In genomic region chr16:22439499-22440177, GRCm38 (mm10) we compare ENCODE assay signal across 8 mouse cellular contexts. TPM values are rescaled to one million over a fixed set of nuclear protein-coding genes. Genes with fewer than 3 reads are reported as not detected.
A peak's percentile ranks its signal among the peaks of the same experiment; 100 is the strongest.
DNase-seq lines count a peak whose midpoint lies in the region; ATAC-seq lines count a peak whose summit lies in the region.

Etv5 (minus strand) TSS chr16:22439719.

- ATAC-seq in megakaryocyte progenitor cell, adult 5-6 weeks (replicated peaks; ENCODE audit: poor library complexity): peak; percentile 91

- peak; percentile 99 for DNase-seq in adipocyte (ENCODE audit: low spot score)
- DNase-seq in embryo, embryonic 10 days (ENCODE audit: low spot score): peak; percentile 99
- peak; percentile 99 for DNase-seq in gastrocnemius, postnatal 10 days
- DNase-seq in induced T-regulatory cell, adult 2 months (ENCODE audit: low read depth): peak; percentile 98
- peak; percentile 100 for DNase-seq in left cerebral cortex, adult 9 months (ENCODE audit: low spot score in 2 of 2)
- peak; percentile 99 for DNase-seq in right cerebral cortex, postnatal 14 days
- peak; percentile 95 to 99 for DNase-seq in urinary bladder, postnatal 36 days (ENCODE audit: low spot score in 2 of 2)

RNA-seq across cellular contexts. Expression of gene Etv5, which starts in this region (rescaled TPM):
- 10 to 100 TPM; 22.2 to 23.6 TPM for total RNA-seq in gastrocnemius, postnatal 10 days (2021)
- 3.3 and 4.1 TPM in 2 replicates for total RNA-seq in megakaryocyte progenitor cell, adult 5-6 weeks (2015)
- total RNA-seq in megakaryocyte progenitor cell, adult 5-6 weeks (2017): 1.5 and 2.3 TPM in 2 replicates

Comparison
In these comparisons a context has a peak if more than half of its experiments do, and no peak if none do; other contexts are left out.
1. Peak in every context shown above with its lines: DNase-seq and ATAC-seq.
2. RNA of gene Etv5 (total RNA-seq): 22.2 to 23.6 TPM in gastrocnemius, postnatal 10 days; 1.5 to 4.1 TPM in megakaryocyte progenitor cell, adult 5-6 weeks; every median in the first group is over 4 times any median in the second.